Mouse (Mus musculus) hindbrain, embryonic 11.5 days (tissue): Measurements from ENCODE around the gene Dus2. TPM values are rescaled to one million over a fixed set of nuclear protein-coding genes. Genes with fewer than 3 reads are reported as not detected.

Experiments used
- polyA plus RNA-seq: library from polyadenylated mRNA; unstranded; fragments of >200 nt; fragmentation: Nextera tagmentation; extraction: Ambion mirVana; gene quantifications from 2 replicates; pipeline ENCODE4 v1.2.1, GENCODE M21; 2014

The Dus2 gene
- polyA plus RNA-seq, 1 experiment from 2014 or later: 22.0 TPM

Other genes starting within 250 kb of the Dus2 start
- gene Gfod2, start 232.7 kb upstream of the Dus2 start, polyA plus RNA-seq: 38.3 and 41.6 TPM in 2 replicates
- 13.7 and 17.8 TPM in 2 replicates for gene Ranbp10, start 164.0 kb upstream of the Dus2 start, polyA plus RNA-seq
- 1.2 and 1.4 TPM in 2 replicates for gene Tsnaxip1, start 163.6 kb upstream of the Dus2 start, polyA plus RNA-seq
- 55.4 TPM in 2 replicates for gene Cenpt, start 138.1 kb upstream of the Dus2 start, polyA plus RNA-seq
- 60.5 and 66.7 TPM in 2 replicates for gene Thap11, start 136.2 kb upstream of the Dus2 start, polyA plus RNA-seq
- gene Nutf2, start 130.8 kb upstream of the Dus2 start, polyA plus RNA-seq: 256 and 278 TPM in 2 replicates
- 31.9 and 32.6 TPM in 2 replicates for gene Edc4, start 110.5 kb upstream of the Dus2 start, polyA plus RNA-seq
- gene Nrn1l, start 97.8 kb upstream of the Dus2 start, polyA plus RNA-seq: not detected in 2 replicates
- 11.1 and 12.5 TPM in 2 replicates for gene Pskh1, start 90.9 kb upstream of the Dus2 start, polyA plus RNA-seq
- gene Ctrl, start 57.5 kb upstream of the Dus2 start, polyA plus RNA-seq: 0.81 and 1.3 TPM in 2 replicates
- gene Psmb10, start 52.9 kb upstream of the Dus2 start, polyA plus RNA-seq: 21.6 and 24.6 TPM in 2 replicates
- 0.54 and 0.73 TPM in 2 replicates for gene Lcat, start 48.0 kb upstream of the Dus2 start, polyA plus RNA-seq
- 7.8 and 8.4 TPM in 2 replicates for gene Slc12a4, start 25.2 kb upstream of the Dus2 start, polyA plus RNA-seq
- not detected in 2 replicates for gene Dpep3, start 11.9 kb upstream of the Dus2 start, polyA plus RNA-seq
- 0.15 TPM in 1 of 2 replicates, not detected in the other for gene Dpep2nb, start 14.6 kb downstream of the Dus2 start, polyA plus RNA-seq
- gene Ddx28, start 20.5 kb downstream of the Dus2 start, polyA plus RNA-seq: 21.2 and 21.3 TPM in 2 replicates
- 4.2 and 8.1 TPM in 2 replicates for gene Nfatc3, start 67.5 kb downstream of the Dus2 start, polyA plus RNA-seq
- gene Esrp2, start 145.6 kb downstream of the Dus2 start, polyA plus RNA-seq: 1.5 and 2.1 TPM in 2 replicates
- gene Pla2g15, start 159.1 kb downstream of the Dus2 start, polyA plus RNA-seq: 4.4 and 5.2 TPM in 2 replicates
- gene Slc7a6, start 177.5 kb downstream of the Dus2 start, polyA plus RNA-seq: 84.4 and 88.9 TPM in 2 replicates
- 46.1 and 46.2 TPM in 2 replicates for gene Slc7a6os, start 219.6 kb downstream of the Dus2 start, polyA plus RNA-seq
- 55.1 and 57.6 TPM in 2 replicates for gene Prmt7, start 219.6 kb downstream of the Dus2 start, polyA plus RNA-seq